8 mouse cellular contexts compared by ENCODE assay signal in the genomic region with DNA sequence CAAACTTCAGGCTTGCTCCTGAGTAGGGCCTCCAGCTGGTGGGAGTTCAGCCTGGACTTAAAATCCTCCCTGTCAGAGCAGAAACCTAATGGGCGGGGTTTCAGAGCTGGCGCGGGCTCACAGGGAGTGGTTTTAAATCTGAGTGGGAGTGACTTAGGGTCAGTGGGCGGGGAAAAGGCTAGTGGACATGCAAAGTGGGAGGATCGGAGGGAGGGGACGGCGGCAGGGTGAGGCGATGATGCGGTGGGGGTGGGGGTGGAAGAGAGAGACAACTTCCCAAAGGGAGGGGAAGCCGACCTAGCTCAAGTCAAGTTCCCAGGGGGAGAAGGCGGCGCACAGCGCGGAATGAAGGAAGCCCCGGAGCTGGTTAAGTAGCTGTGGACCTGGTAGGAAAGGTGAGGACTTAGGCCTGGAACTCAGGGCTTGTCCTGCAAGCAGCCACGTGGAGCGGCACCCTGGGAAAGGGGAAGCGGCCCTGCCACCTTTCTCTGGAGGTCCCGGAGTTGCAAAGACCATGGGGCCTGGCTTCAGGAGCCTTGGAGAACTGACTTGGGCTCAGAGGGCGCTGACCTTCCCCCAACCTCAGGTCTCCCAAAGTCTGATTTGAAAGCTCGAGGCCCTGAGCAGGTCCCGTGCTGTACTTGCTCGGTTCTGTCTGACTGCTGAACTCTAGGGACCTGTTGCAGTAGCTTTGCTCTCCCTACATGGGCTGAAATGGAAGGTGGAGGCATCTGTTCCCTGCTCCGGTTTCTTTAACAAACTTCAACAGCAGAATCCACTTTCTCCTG. TPM values are rescaled to one million over a fixed set of nuclear protein-coding genes. Genes with fewer than 3 reads are reported as not detected.
DNase-seq lines count a peak whose midpoint lies in the region; ATAC-seq and TF ChIP-seq lines count a peak whose summit lies in the region.

A gene (plus strand): TSS at position 238 of the 788 bp plus-strand sequence.

- TF ChIP-seq POLR2A in bone marrow macrophage, adult 2 months (IDR thresholded peaks at IDR 0.05; ENCODE audit: borderline replicate concordance, low read depth, low read length): no peak
- TF ChIP-seq POLR2A in embryonic fibroblast, embryonic 13.5 days (IDR thresholded peaks at IDR 0.05; ENCODE audit: low read depth, low read length): peak; percentile 65

- ATAC-seq in limb, embryonic 15.5 days (ENCODE audit: insufficient number of reproducible peaks, low FRiP score, low TSS enrichment, low read depth): peak; percentile 95
- ATAC-seq in midbrain, postnatal 0 days (ENCODE audit: low FRiP score): peak; percentile 84

- H3K27ac ChIP-seq in bone marrow macrophage, adult 2 months (ENCODE audit: insufficient read depth, low read depth, low read length): peak within 1 kb of the TSS; percentile 39
- 0 out of 2 replicates have a peak within 1 kb of the TSS, but pooled peaks have one; percentile 2 for H3K27ac ChIP-seq in embryonic fibroblast, embryonic 13.5 days (ENCODE audit: insufficient read depth, low read length)
- peak within 1 kb of the TSS; percentile 85 for H3K27ac ChIP-seq in limb, embryonic 15.5 days
- no peak within 1 kb of the TSS for H3K27ac ChIP-seq in midbrain, postnatal 0 days (ENCODE audit: low read depth, low read length)

- peaks cover 21% of the 10 kb centered on the region for H3K4me1 ChIP-seq in bone marrow macrophage, adult 2 months (ENCODE audit: control insufficient read depth, insufficient read depth, low read length)
- no peaks in the 10 kb centered on the region; the same call in 1 of the 2 replicates for H3K4me1 ChIP-seq in embryonic fibroblast, embryonic 13.5 days (ENCODE audit: control insufficient read depth, insufficient read depth, low read length)
- 0 out of 2 replicates have a peak, but pooled peaks cover 5% of the 10 kb centered on the region for H3K4me1 ChIP-seq in limb, embryonic 15.5 days
- no peaks in the 10 kb centered on the region for H3K4me1 ChIP-seq in midbrain, postnatal 0 days (ENCODE audit: insufficient read depth, low read length)

- peak within 1 kb of the TSS; percentile 52 for H3K9ac ChIP-seq in limb, embryonic 15.5 days
- peak within 1 kb of the TSS; percentile 34; the same call in 1 of the 2 replicates for H3K9ac ChIP-seq in midbrain, postnatal 0 days (replicated peaks; ENCODE audit: low read length, poor library complexity, severe bottlenecking)

- peak within 1 kb of the TSS; percentile 90 for H3K4me3 ChIP-seq in bone marrow macrophage, adult 2 months (ENCODE audit: insufficient read depth, low read length)
- H3K4me3 ChIP-seq in embryonic fibroblast, embryonic 13.5 days (ENCODE audit: insufficient read depth, low read length): peak within 1 kb of the TSS; percentile 67
- H3K4me3 ChIP-seq in limb, embryonic 15.5 days: peak within 1 kb of the TSS; percentile 56
- peak within 1 kb of the TSS; percentile 30 for H3K4me3 ChIP-seq in midbrain, postnatal 0 days (ENCODE audit: low read depth, low read length)

- H3K27me3 ChIP-seq in limb, embryonic 15.5 days: no peaks in the 10 kb centered on the region
- no peaks in the 10 kb centered on the region for H3K27me3 ChIP-seq in midbrain, postnatal 0 days (ENCODE audit: insufficient read depth, low read length)

- H3K36me3 ChIP-seq in limb, embryonic 15.5 days: no peaks in the 10 kb centered on the region
- H3K36me3 ChIP-seq in midbrain, postnatal 0 days (ENCODE audit: insufficient read depth, low read length): no peaks in the 10 kb centered on the region

- no peaks in the 10 kb centered on the region for H3K9me3 ChIP-seq in limb, embryonic 15.5 days
- no peaks in the 10 kb centered on the region for H3K9me3 ChIP-seq in midbrain, postnatal 0 days (ENCODE audit: low read length)

- peak within 1 kb of the TSS; percentile 79 for H3K4me2 ChIP-seq in limb, embryonic 15.5 days
- peak within 1 kb of the TSS; percentile 47 for H3K4me2 ChIP-seq in midbrain, postnatal 0 days (ENCODE audit: low read depth, low read length, poor library complexity, severe bottlenecking)

- DNase-seq in B cell, adult 2 months: peak; percentile 67 to 70
- DNase-seq in heart, adult 9 months (ENCODE audit: low spot score in 2 of 2): peak; percentile 88 to 93
- DNase-seq in kidney, adult 9 months: peak; percentile 97
- DNase-seq in midbrain, postnatal 0 days (ENCODE audit: low spot score): peak; percentile 82
- peak; percentile 23 to 79 for DNase-seq in spleen, postnatal 10 days (ENCODE audit: low spot score in 2 of 2)

- no peak for TF ChIP-seq CTCF in bone marrow macrophage, adult 2 months (IDR thresholded peaks at IDR 0.05; ENCODE audit: low read depth, low read length)
- TF ChIP-seq CTCF in embryonic fibroblast, embryonic 13.5 days (IDR thresholded peaks at IDR 0.05; ENCODE audit: borderline replicate concordance, insufficient read depth, low read length): no peak
- TF ChIP-seq CTCF in midbrain, postnatal 0 days (IDR thresholded peaks at IDR 0.05): no peak

- WGBS in limb, embryonic 15.5 days: under 1% methylated on average over 24 of the region's 24 CpGs
- 3% methylated on average over 24 of the region's 24 CpGs for WGBS in midbrain, postnatal 0 days

RNA-seq across cellular contexts. Expression of the gene that starts here (rescaled TPM):
- polyA plus RNA-seq in bone marrow macrophage, adult 2 months (2012; ENCODE audit: insufficient read depth, insufficient read length, missing spikeins): 5.6 and 6.4 TPM in 2 replicates
- 25.2 and 31.4 TPM in 2 replicates for polyA plus RNA-seq in embryonic fibroblast, embryonic 13.5 days (2011; ENCODE audit: insufficient read length, low read depth, missing spikeins)
- polyA plus RNA-seq in limb, embryonic 15.5 days (2015; fragmentation: Nextera tagmentation; extraction: Ambion mirVana): 16.4 and 19.7 TPM in 2 replicates
- 4.8 and 6.1 TPM in 2 replicates for total RNA-seq in midbrain, postnatal 0 days (2014; rRNA removed)
- polyA plus RNA-seq in midbrain, postnatal 0 days (2015; fragmentation: Nextera tagmentation; extraction: Ambion mirVana): 3.8 and 3.9 TPM in 2 replicates

Comparison
In these comparisons a context has a peak if more than half of its experiments do, and no peak if none do; other contexts are left out.
1. H3K4me3 ChIP-seq: peak in every context shown above with its lines; median percentile 90 in bone marrow macrophage, adult 2 months; 67 in embryonic fibroblast, embryonic 13.5 days; 56 in limb, embryonic 15.5 days; 30 in midbrain, postnatal 0 days.